Mouse (Mus musculus): ENCODE results near the gene Fxyd5. TPM values are rescaled to one million over a fixed set of nuclear protein-coding genes. Genes with fewer than 3 reads are reported as not detected.

The Fxyd5 gene
- polyA plus RNA-seq, 1 experiment from 2014 or later, result 43.9 TPM

DNA sequence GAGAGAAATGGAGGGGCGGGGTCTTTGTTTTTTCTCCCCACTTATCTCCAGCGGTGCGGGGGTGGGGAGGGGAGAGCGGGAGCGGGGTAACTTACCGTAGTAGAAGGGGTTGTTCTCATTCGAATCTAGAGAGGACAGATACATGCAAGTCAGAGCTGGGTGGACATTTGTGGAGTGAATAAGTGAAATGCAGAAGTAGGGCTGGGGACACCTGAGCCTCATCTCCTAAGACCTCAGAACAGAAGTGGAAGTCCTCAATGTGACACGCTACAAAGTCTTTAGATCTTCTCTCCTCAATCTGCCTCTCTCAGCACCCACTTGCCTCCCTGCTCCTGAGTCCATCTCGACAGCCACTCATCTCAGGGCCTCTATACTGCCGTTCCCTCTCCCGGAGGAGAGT, 7.0 kb downstream of the Fxyd5 start:
- ATAC-seq (ENCODE audit: insufficient read depth), result no peak
- WGBS, result 69% methylated on average over 11 of the region's 11 CpGs

DNA sequence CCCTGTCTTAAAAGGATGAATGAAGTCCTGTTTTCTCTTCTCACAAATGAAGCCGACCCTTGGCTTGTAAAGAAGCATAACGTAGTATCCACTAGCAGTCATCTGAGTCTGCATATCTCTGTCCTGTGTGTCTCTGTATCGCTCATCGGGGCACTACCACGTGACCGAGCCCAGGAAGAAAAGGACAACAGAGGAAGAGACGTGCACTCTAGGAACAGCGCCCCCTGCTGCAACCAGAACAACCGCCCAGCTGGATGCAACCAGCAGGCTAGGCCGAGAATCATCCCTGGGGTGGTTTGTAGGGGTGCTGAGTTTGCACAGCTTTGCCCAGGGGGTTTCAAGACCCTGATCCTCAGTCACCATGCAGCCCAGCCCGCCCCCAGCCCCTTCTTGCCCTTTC, 7.5 kb downstream of the Fxyd5 start:
- TF ChIP-seq CTCF (IDR thresholded peaks at IDR 0.05; ENCODE audit: low read depth), result peak; percentile 40; the same call in 1 of the 2 replicates
- no peak overlapping the region for H3K9ac ChIP-seq
- no peaks in the 10 kb centered on the region for H3K9me3 ChIP-seq (ENCODE audit: low read depth, low read length)
- no peak overlapping the region for H3K4me2 ChIP-seq
- H3K27ac ChIP-seq (ENCODE audit: low read depth), result no peak overlapping the region
- DNase-seq, result no peak
- 60% methylated on average over 11 of the region's 11 CpGs for WGBS
- H3K27me3 ChIP-seq (ENCODE audit: insufficient read depth, low read length), result no peaks in the 10 kb centered on the region
- no peaks in the 10 kb centered on the region for H3K36me3 ChIP-seq (ENCODE audit: insufficient read depth)
- ATAC-seq (ENCODE audit: insufficient read depth), result no peak
- no peaks in the 10 kb centered on the region for H3K4me1 ChIP-seq (ENCODE audit: insufficient read depth)
- H3K4me3 ChIP-seq (ENCODE audit: low read depth, low read length), result no peak overlapping the region

More for the DNA sequence above, 7.0 kb downstream of the Fxyd5 start:
- Histone ChIP-seq H3K36me3 (ENCODE audit: insufficient read depth) (no peaks in the 10 kb centered on the region), H3K27ac (ENCODE audit: low read depth) (no peak overlapping the region), H3K4me3 (ENCODE audit: low read depth, low read length) (no peak overlapping the region), H3K9me3 (ENCODE audit: low read depth, low read length) (no peaks in the 10 kb centered on the region), H3K27me3 (ENCODE audit: insufficient read depth, low read length) (no peaks in the 10 kb centered on the region), H3K4me2 (no peak overlapping the region), H3K9ac (no peak overlapping the region), H3K4me1 (ENCODE audit: insufficient read depth) (no peaks in the 10 kb centered on the region)
- no peak for TF ChIP-seq CTCF (IDR thresholded peaks at IDR 0.05; ENCODE audit: low read depth)
- DNase-seq, result no peak

DNA sequence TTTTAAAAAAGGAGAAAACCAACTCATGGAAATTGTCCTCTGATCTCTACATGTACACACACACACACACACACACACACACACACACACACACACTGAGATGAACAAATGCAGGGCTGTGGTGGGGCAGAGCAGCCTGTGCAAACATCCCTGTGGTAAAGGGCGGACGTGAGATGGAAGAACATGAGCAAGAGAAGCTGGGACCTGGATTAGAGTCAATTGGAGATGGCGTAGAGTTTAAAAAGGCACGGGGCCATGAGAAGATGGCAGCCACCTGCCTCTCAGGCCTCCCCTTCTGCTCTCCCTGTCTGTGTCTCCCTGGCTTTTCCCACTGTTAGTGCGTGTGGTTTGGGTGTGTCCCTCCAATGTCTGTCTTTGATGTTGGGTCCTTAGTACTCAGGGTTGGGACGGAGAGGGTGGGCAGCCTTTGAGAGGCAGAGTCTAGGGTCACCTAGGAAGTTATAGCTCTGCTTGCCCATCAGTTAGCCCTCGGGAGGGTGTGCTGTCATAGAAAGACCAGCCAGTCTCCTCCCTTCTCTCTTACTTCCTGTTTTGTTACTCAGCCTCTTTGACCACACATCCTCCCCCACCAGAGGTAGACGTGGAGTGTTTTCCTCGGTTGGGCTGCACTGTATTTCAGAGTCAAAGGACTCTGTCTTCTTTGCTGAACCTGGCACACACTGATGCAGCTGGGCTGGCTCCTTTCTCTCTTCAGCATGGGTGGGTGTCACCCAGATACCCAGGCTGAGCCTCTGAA, 8.7 kb downstream of the Fxyd5 start:
- no peaks in the 10 kb centered on the region for H3K9me3 ChIP-seq (ENCODE audit: low read depth, low read length)
- H3K4me1 ChIP-seq (ENCODE audit: insufficient read depth), result no peaks in the 10 kb centered on the region
- no peak overlapping the region for H3K9ac ChIP-seq
- H3K4me2 ChIP-seq, result no peak overlapping the region
- 48% methylated on average over 9 of the region's 9 CpGs for WGBS
- ATAC-seq (ENCODE audit: insufficient read depth) (no peak), DNase-seq (no peak)
- no peak for TF ChIP-seq CTCF (IDR thresholded peaks at IDR 0.05; ENCODE audit: low read depth)
- no peaks in the 10 kb centered on the region for H3K27me3 ChIP-seq (ENCODE audit: insufficient read depth, low read length)
- H3K27ac ChIP-seq (ENCODE audit: low read depth), result no peak overlapping the region
- no peaks in the 10 kb centered on the region for H3K36me3 ChIP-seq (ENCODE audit: insufficient read depth)
- H3K4me3 ChIP-seq (ENCODE audit: low read depth, low read length), result no peak overlapping the region

- WGBS, result 73% methylated on average over 7 of the region's 7 CpGs
- Histone ChIP-seq H3K4me1 (ENCODE audit: insufficient read depth) (no peaks in the 10 kb centered on the region), H3K9me3 (ENCODE audit: low read depth, low read length) (no peaks in the 10 kb centered on the region), H3K4me3 (ENCODE audit: low read depth, low read length) (no peak overlapping the region), H3K4me2 (no peak overlapping the region), H3K36me3 (ENCODE audit: insufficient read depth) (no peaks in the 10 kb centered on the region), H3K9ac (no peak overlapping the region), H3K27me3 (ENCODE audit: insufficient read depth, low read length) (no peaks in the 10 kb centered on the region), H3K27ac (ENCODE audit: low read depth) (no peak overlapping the region)
- no peak for TF ChIP-seq CTCF (IDR thresholded peaks at IDR 0.05; ENCODE audit: low read depth)
- DNase-seq (no peak), ATAC-seq (ENCODE audit: insufficient read depth) (no peak)
Measured at GRCm38 (mm10) chr7:31031731-31032130, 10.6 kb downstream of the Fxyd5 start.

- no peak overlapping the region for H3K9ac ChIP-seq
- H3K27ac ChIP-seq (ENCODE audit: low read depth), result no peak overlapping the region
- H3K9me3 ChIP-seq (ENCODE audit: low read depth, low read length), result no peaks in the 10 kb centered on the region
- H3K27me3 ChIP-seq (ENCODE audit: insufficient read depth, low read length), result no peaks in the 10 kb centered on the region
- no peaks in the 10 kb centered on the region for H3K4me1 ChIP-seq (ENCODE audit: insufficient read depth)
- ATAC-seq (ENCODE audit: insufficient read depth) (no peak), DNase-seq (no peak)
- no peak overlapping the region for H3K4me3 ChIP-seq (ENCODE audit: low read depth, low read length)
- WGBS, result 71% methylated on average over 2 of the region's 2 CpGs
- H3K36me3 ChIP-seq (ENCODE audit: insufficient read depth), result no peaks in the 10 kb centered on the region
- H3K4me2 ChIP-seq, result no peak overlapping the region
- no peak for TF ChIP-seq CTCF (IDR thresholded peaks at IDR 0.05; ENCODE audit: low read depth)
Measured at GRCm38 (mm10) chr7:31030717-31031116, 11.6 kb downstream of the Fxyd5 start.

DNA sequence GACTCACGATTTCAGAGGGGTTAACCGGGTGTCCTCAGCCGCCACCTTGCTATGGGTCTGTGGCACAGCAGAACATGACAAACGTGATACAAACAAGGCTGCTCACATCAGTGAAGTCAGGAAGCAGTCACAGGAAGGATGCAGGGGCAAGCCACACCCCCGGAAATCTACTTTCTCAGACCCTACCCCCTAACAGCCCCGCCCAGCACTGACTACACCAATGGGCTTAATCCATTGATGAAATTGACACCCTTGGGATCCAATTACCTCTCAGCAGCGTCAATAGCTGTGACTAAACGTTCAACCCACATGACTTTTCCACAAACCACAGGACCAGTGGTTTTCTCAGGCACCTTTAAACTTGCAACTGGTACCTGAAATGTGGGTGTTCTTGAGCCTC, 13.7 kb downstream of the Fxyd5 start:
- Histone ChIP-seq H3K27me3 (ENCODE audit: insufficient read depth, low read length) (no peaks in the 10 kb centered on the region), H3K4me2 (no peak overlapping the region), H3K4me1 (ENCODE audit: insufficient read depth) (no peaks in the 10 kb centered on the region), H3K9ac (no peak overlapping the region), H3K4me3 (ENCODE audit: low read depth, low read length) (no peak overlapping the region), H3K9me3 (ENCODE audit: low read depth, low read length) (no peaks in the 10 kb centered on the region), H3K27ac (ENCODE audit: low read depth) (no peak overlapping the region), H3K36me3 (ENCODE audit: insufficient read depth) (no peaks in the 10 kb centered on the region)
- TF ChIP-seq CTCF (IDR thresholded peaks at IDR 0.05; ENCODE audit: low read depth), result no peak
- DNase-seq (no peak), ATAC-seq (ENCODE audit: insufficient read depth) (no peak)
- 67% methylated on average over 8 of the region's 8 CpGs for WGBS

DNA sequence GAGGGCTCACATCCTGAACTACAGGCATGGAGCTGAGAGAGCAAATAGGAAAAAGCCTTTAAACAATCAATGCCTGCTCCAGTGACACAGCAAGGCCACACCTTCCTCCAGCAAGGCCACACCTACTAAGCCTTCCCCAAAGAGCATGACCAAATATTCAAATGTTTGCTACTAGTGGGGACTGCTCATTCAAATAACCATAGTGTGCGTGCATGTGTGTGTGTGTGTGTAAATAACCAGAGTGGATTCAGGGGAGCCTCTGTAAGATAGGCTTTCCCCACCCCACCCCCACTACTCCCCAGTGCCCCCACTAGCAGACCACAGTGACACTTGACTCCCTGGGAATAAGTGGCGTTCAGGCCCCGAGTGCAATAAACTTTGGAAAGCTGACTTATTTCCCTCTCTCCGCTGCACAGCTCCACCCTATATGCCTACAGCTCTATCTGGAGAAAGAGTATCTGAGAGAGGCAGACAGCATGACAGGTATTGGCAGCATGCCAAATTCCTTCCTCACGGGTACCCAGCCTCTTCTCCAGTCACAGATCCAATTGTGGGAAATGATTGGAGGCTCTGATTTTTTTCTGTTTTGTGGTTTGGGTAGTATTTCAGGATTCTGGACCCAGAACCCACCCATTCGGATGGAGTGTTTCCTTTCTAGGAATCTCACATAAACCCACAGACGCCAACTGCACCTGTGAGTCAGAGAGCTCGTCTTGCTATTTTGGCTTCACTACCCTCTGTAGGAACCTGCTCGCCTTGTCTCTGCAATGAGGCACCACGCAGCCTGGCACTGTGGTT, 25.0 kb downstream of the Fxyd5 start:
- WGBS, result 27% methylated on average over 10 of the region's 10 CpGs
- DNase-seq (peak; percentile 75), ATAC-seq (ENCODE audit: insufficient read depth) (peak; percentile 75)
- Histone ChIP-seq H3K9me3 (ENCODE audit: low read depth, low read length) (no peaks in the 10 kb centered on the region), H3K4me2 (no peak overlapping the region), H3K4me1 (ENCODE audit: insufficient read depth) (peaks cover 7% of the 10 kb centered on the region; the same call in 1 of the 2 replicates), H3K27ac (ENCODE audit: low read depth) (peak overlapping the region; percentile 5; the same call in 1 of the 2 replicates), H3K36me3 (ENCODE audit: insufficient read depth) (no peaks in the 10 kb centered on the region), H3K4me3 (ENCODE audit: low read depth, low read length) (no peak overlapping the region), H3K9ac (no peak overlapping the region), H3K27me3 (ENCODE audit: insufficient read depth, low read length) (no peaks in the 10 kb centered on the region)
- no peak for TF ChIP-seq CTCF (IDR thresholded peaks at IDR 0.05; ENCODE audit: low read depth)
